Mouse (Mus musculus): ENCODE data around the gene Cabp5. TPM values are rescaled to one million over a fixed set of nuclear protein-coding genes. Genes with fewer than 3 reads are reported as not detected.

The Cabp5 gene
- 0.26 and 0.34 TPM in 2 replicates for polyA plus RNA-seq (2012; rRNA removed)

- DNase-seq (ENCODE audit: extremely low spot score in 1 of 2, low spot score in 1 of 2), result no peak
Observed at GRCm38 (mm10) chr7:13397832-13398231, at the start of gene Cabp5. Gene Cabp5, plus strand, starts transcription at chr7:13398132.

DNA sequence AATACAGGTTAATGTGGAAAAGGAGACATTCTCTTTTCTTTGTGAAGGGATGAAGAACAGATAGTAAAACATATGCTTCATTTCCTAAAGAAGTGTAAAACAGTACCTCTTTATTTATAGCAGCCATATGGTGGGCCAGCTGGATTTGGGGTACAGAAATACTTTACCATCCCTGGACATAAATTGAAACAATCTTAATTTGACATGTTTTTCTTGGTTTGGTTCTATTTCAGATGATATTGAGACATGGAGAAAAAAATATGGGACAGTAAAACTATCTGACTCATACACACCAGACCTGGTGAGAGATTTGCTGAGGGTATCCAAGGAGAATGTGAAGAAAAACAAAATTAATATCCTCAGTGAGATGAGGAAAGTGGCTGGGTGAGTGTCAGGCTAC, 42.0 kb upstream of the Cabp5 start:
- peak; percentile 43 to 80 for DNase-seq (ENCODE audit: extremely low spot score in 1 of 2, low spot score in 1 of 2)

GRCm38 (mm10) chr7:13380588-13380987, 17.3 kb upstream of the Cabp5 start:
- peak in 1 of 2 experiments; percentile 2 for DNase-seq (ENCODE audit: extremely low spot score in 1 of 2, low spot score in 1 of 2)

DNA sequence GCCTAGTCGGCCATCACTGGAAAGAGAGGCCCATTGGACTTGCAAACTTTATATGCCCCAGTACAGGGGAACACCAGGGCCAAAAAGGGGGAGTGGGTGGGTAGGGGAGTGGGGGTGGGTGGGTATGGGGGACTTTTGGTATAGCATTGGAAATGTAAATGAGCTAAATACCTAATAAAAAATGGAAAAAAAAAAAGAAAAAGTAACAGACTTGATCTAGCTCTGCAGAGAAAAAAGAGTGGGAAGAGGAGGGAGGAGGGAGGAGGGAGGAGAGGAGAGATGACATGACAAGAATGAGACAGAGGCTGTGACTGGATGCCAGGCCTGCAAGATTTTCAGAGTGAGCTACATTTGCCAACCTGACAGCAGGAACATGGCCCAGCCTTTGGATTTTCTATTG, 52.6 kb downstream of the Cabp5 start, which contains the start of gene Bsph1:
Gene Bsph1 (plus strand): TSS at position 301 of the 400 bp plus-strand sequence.
- DNase-seq (ENCODE audit: extremely low spot score in 1 of 2, low spot score in 1 of 2), result peak; percentile 1 to 8

Other genes with a start within 250 kb of the Cabp5 start
- not detected in 2 replicates for gene Vmn1r88, start 238.6 kb upstream of the Cabp5 start, polyA plus RNA-seq (2012; rRNA removed)
- gene Vmn1r89, start 185.1 kb upstream of the Cabp5 start, polyA plus RNA-seq (2012; rRNA removed), result not detected in 2 replicates
- 11.5 and 13.9 TPM in 2 replicates for gene Lig1, start 120.8 kb upstream of the Cabp5 start, polyA plus RNA-seq (2012; rRNA removed)
- 9.9 and 10.2 TPM in 2 replicates for gene Zswim9, start 119.4 kb upstream of the Cabp5 start, polyA plus RNA-seq (2012; rRNA removed)
- gene Pla2g4c, start 73.5 kb upstream of the Cabp5 start, polyA plus RNA-seq (2012; rRNA removed), result 0.65 and 0.78 TPM in 2 replicates
- not detected in 2 replicates for gene Bsph1, start 52.7 kb downstream of the Cabp5 start, polyA plus RNA-seq (2012; rRNA removed)
- gene Bsph2, start 172.9 kb downstream of the Cabp5 start, polyA plus RNA-seq (2012; rRNA removed), result not detected in 2 replicates
- not detected in 2 replicates for gene Sult2a5, start 225.8 kb downstream of the Cabp5 start, polyA plus RNA-seq (2012; rRNA removed)

Measured in frontal cortex, adult 2 months (tissue).